Mouse (Mus musculus): ENCODE measurements around the gene Tpst1.

DNA sequence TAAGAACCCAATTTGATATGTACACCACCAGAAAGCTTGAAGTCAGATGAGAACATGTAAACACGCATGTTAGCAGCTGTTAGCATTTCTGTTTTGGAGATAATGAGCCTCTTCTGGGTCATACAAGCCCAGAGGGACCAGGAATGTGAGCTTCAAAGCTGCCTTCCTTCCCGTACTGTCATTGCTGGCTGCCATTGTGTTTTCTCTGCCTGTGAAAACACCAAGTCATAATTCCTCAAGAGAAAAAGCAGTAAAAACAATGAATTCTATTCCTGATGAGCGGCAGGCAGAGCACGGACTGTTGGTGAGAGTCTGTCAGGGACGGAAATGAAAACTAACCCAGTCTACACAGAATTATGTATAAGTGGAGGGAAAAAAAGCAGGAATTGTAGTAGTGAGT, 51.1 kb downstream of the Tpst1 start:
- TF ChIP-seq CTCF (IDR thresholded peaks at IDR 0.05; ENCODE audit: borderline replicate concordance, insufficient read depth, low read length) (no peak), POLR2A (IDR thresholded peaks at IDR 0.05; ENCODE audit: low read depth, low read length) (no peak)
